Mouse (Mus musculus) intestine, embryonic 14.5 days (tissue): ENCODE data around the gene Lyst. TPM values are rescaled to one million over a fixed set of nuclear protein-coding genes. Genes with fewer than 3 reads are reported as not detected.

ENCODE experiments used
- ATAC-seq: fragments of 200-750 bp; cut with Nextera tagmentation; replicated peaks from 2 replicates; pipeline ENCODE4 v1.8.0; 2017; ENCODE audit warnings: low read depth, moderate number of reproducible peaks, moderate TSS enrichment, moderate library complexity; ENCODE audit not compliant: low FRiP score, low TSS enrichment
- DNase-seq: peaks from one replicate; pipeline ENCODE4 v3.0.0-alpha.2; 2018; ENCODE audit warnings: low spot score
- H3K27ac ChIP-seq: fragments of 300-500 bp; sonication (generic); 2 replicates; pipeline ENCODE4 v1.5.1; 2014; ENCODE audit warnings: low read depth, mild to moderate bottlenecking, control low read depth
- H3K27me3 ChIP-seq: fragments of 300-500 bp; sonication (generic); replicated peaks from 2 replicates; pipeline ENCODE4 v1.6.1; 2014; ENCODE audit warnings: low read length, control low read depth; ENCODE audit not compliant: control insufficient read depth, insufficient read depth
- H3K36me3 ChIP-seq: fragments of 300-500 bp; sonication (generic); 2 replicates; pipeline ENCODE4 v1.6.1; 2014; ENCODE audit warnings: low read length, control low read depth; ENCODE audit not compliant: control insufficient read depth, insufficient read depth
- H3K4me1 ChIP-seq: fragments of 300-500 bp; sonication (generic); replicated peaks from 2 replicates; pipeline ENCODE4 v1.6.1; 2014; ENCODE audit warnings: low read length, control low read depth, mixed read lengths; ENCODE audit not compliant: control insufficient read depth, insufficient read depth
- H3K4me2 ChIP-seq: fragments of 300-500 bp; sonication (generic); 2 replicates; pipeline ENCODE4 v1.6.1; 2014; ENCODE audit warnings: low read length
- H3K4me3 ChIP-seq: fragments of 300-500 bp; sonication (generic); 2 replicates; pipeline ENCODE4 v1.5.1; 2014; ENCODE audit warnings: low read depth, low read length, control low read depth, mixed read lengths
- H3K9ac ChIP-seq: fragments of 300-500 bp; sonication (generic); 2 replicates; pipeline ENCODE4 v1.6.1; 2014; ENCODE audit warnings: mild to moderate bottlenecking, low read length
- H3K9me3 ChIP-seq: fragments of 300-500 bp; sonication (generic); 2 replicates; pipeline ENCODE4 v1.6.1; 2016; ENCODE audit warnings: low read length, control low read depth; ENCODE audit not compliant: control insufficient read depth
- WGBS: fragments of 180-500 bp; shearing (Covaris S2); extraction: QIAGEN DNeasy Blood & Tissue Kit; methylation state at CpG from one replicate; pipeline ENCODE4 v1.1.7; 2014; 5-methylcytosine and 5-hydroxymethylcytosine counted together
- polyA plus RNA-seq: library from polyadenylated mRNA; unstranded; fragments of >200 nt; fragmentation: Nextera tagmentation; extraction: Ambion mirVana; gene quantifications from 2 replicates; pipeline ENCODE4 v1.2.1, GENCODE M21; 2014

Lyst gene
- polyA plus RNA-seq, 1 experiment from 2014 or later = 6.5 TPM

GRCm38 (mm10) chr13:13608311-13608710, 18.1 kb downstream of the Lyst start:
- 24% methylated on average over 1 of the region's 1 CpGs for WGBS
- Histone ChIP-seq H3K27ac (no peak overlapping the region), H3K4me2 (no peak overlapping the region), H3K36me3 (no peaks in the 10 kb centered on the region), H3K4me1 (no peaks in the 10 kb centered on the region; the same call in 1 of the 2 replicates), H3K27me3 (no peaks in the 10 kb centered on the region), H3K9ac (no peak overlapping the region), H3K4me3 (no peak overlapping the region), H3K9me3 (no peaks in the 10 kb centered on the region)
- no peak for DNase-seq
- no peak for ATAC-seq

- DNase-seq = no peak
- WGBS = 60% methylated on average over 2 of the region's 2 CpGs
- no peak overlapping the region for H3K27ac ChIP-seq
Measured at GRCm38 (mm10) chr13:13609655-13610054, 19.5 kb downstream of the Lyst start.

GRCm38 (mm10) chr13:13612882-13613281, 22.7 kb downstream of the Lyst start:
- ATAC-seq (no peak), DNase-seq (no peak)
- WGBS = 74% methylated on average over 1 of the region's 1 CpGs

More at GRCm38 (mm10) chr13:13609655-13610054, 19.5 kb downstream of the Lyst start:
- Histone ChIP-seq H3K4me3 (no peak overlapping the region), H3K36me3 (no peaks in the 10 kb centered on the region), H3K4me1 (no peaks in the 10 kb centered on the region; the same call in 1 of the 2 replicates), H3K27me3 (no peaks in the 10 kb centered on the region), H3K4me2 (no peak overlapping the region), H3K9me3 (no peaks in the 10 kb centered on the region), H3K9ac (no peak overlapping the region)
- ATAC-seq = no peak

GRCm38 (mm10) chr13:13614235-13614634, 24.0 kb downstream of the Lyst start:
- WGBS = 95% methylated on average over 4 of the region's 4 CpGs
- no peaks in the 10 kb centered on the region for H3K27me3 ChIP-seq
- ATAC-seq = no peak
- no peak overlapping the region for H3K4me2 ChIP-seq
- no peak overlapping the region for H3K9ac ChIP-seq
- H3K4me1 ChIP-seq = no peaks in the 10 kb centered on the region
- H3K4me3 ChIP-seq = no peak overlapping the region
- H3K27ac ChIP-seq = no peak overlapping the region
- H3K36me3 ChIP-seq = peaks cover 3% of the 10 kb centered on the region; the same call in 1 of the 2 replicates
- DNase-seq = no peak
- no peaks in the 10 kb centered on the region for H3K9me3 ChIP-seq

More at GRCm38 (mm10) chr13:13612882-13613281, 22.7 kb downstream of the Lyst start:
- no peak overlapping the region for H3K4me3 ChIP-seq
- no peaks in the 10 kb centered on the region for H3K36me3 ChIP-seq
- no peaks in the 10 kb centered on the region for H3K27me3 ChIP-seq
- no peak overlapping the region for H3K9ac ChIP-seq
- H3K4me2 ChIP-seq = no peak overlapping the region
- no peak overlapping the region for H3K27ac ChIP-seq
- no peaks in the 10 kb centered on the region; the same call in 1 of the 2 replicates for H3K4me1 ChIP-seq
- H3K9me3 ChIP-seq = no peaks in the 10 kb centered on the region

GRCm38 (mm10) chr13:13621456-13621855, 31.3 kb downstream of the Lyst start:
- Histone ChIP-seq H3K4me3 (no peak overlapping the region), H3K4me2 (no peak overlapping the region), H3K9ac (no peak overlapping the region), H3K36me3 (peaks cover 3% of the 10 kb centered on the region; the same call in 1 of the 2 replicates), H3K27me3 (no peaks in the 10 kb centered on the region), H3K4me1 (no peaks in the 10 kb centered on the region), H3K9me3 (no peaks in the 10 kb centered on the region), H3K27ac (no peak overlapping the region)
- WGBS = 85% methylated on average over 5 of the region's 5 CpGs
- ATAC-seq = no peak
- DNase-seq = no peak

- WGBS = 92% methylated on average over 3 of the region's 3 CpGs
- Histone ChIP-seq H3K4me3 (no peak overlapping the region), H3K9me3 (no peaks in the 10 kb centered on the region), H3K36me3 (peaks cover 3% of the 10 kb centered on the region; the same call in 1 of the 2 replicates), H3K9ac (no peak overlapping the region), H3K4me1 (no peaks in the 10 kb centered on the region), H3K27me3 (no peaks in the 10 kb centered on the region), H3K27ac (no peak overlapping the region), H3K4me2 (no peak overlapping the region)
- DNase-seq = no peak
- no peak for ATAC-seq
Measured at GRCm38 (mm10) chr13:13622565-13622964, 32.4 kb downstream of the Lyst start.

DNA sequence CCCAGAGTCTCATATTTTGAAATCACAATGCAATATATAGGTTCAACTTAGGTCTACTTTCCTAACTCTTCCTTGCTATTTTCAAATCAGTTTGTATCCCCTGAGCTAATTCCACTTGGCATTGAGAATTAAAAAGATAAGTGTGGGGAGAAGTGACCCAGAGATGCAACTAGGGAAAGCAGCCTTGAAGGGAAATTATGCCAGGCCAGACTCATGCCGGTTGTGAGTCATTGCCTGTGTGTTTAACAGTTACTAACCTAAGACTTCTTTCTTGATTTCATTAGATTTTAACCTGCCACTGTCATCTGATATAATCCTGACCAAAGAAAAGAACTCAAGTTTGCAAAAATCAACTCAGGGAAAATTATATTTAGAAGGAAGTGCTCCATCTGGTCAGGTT, 43.5 kb downstream of the Lyst start:
- Histone ChIP-seq H3K9ac (no peak overlapping the region), H3K4me3 (no peak overlapping the region), H3K9me3 (no peaks in the 10 kb centered on the region), H3K4me2 (no peak overlapping the region), H3K27ac (no peak overlapping the region), H3K4me1 (no peaks in the 10 kb centered on the region), H3K27me3 (no peaks in the 10 kb centered on the region), H3K36me3 (peaks cover 4% of the 10 kb centered on the region; the same call in 1 of the 2 replicates)
- ATAC-seq = no peak
- no peak for DNase-seq
- 88% methylated on average over 1 of the region's 1 CpGs for WGBS

DNA sequence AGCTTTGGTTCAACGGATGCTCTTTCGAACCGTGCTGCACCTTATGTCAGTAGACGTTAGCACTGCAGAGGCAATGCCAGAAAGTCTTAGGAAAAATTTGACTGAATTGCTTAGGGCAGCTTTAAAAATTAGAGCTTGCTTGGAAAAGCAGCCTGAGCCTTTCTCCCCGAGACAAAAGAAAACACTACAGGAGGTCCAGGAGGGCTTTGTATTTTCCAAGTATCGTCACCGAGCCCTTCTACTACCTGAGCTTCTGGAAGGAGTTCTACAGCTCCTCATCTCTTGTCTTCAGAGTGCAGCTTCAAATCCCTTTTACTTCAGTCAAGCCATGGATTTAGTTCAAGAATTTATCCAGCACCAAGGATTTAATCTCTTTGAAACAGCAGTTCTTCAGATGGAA, 44.5 kb downstream of the Lyst start:
- Histone ChIP-seq H3K27me3 (no peaks in the 10 kb centered on the region), H3K4me3 (no peak overlapping the region), H3K4me2 (no peak overlapping the region), H3K4me1 (no peaks in the 10 kb centered on the region), H3K9ac (no peak overlapping the region), H3K27ac (no peak overlapping the region), H3K36me3 (peaks cover 4% of the 10 kb centered on the region; the same call in 1 of the 2 replicates), H3K9me3 (no peaks in the 10 kb centered on the region)
- DNase-seq (no peak), ATAC-seq (no peak)
- 81% methylated on average over 7 of the region's 7 CpGs for WGBS

GRCm38 (mm10) chr13:13635224-13635623, 45.0 kb downstream of the Lyst start:
- H3K9ac ChIP-seq = no peak overlapping the region
- peaks cover 4% of the 10 kb centered on the region; the same call in 1 of the 2 replicates for H3K36me3 ChIP-seq

More at GRCm38 (mm10) chr13:13635224-13635623, 45.0 kb downstream of the Lyst start:
- ATAC-seq (no peak), DNase-seq (no peak)
- no peaks in the 10 kb centered on the region for H3K9me3 ChIP-seq
- H3K4me2 ChIP-seq = no peak overlapping the region
- 73% methylated on average over 12 of the region's 12 CpGs for WGBS
- H3K4me1 ChIP-seq = no peaks in the 10 kb centered on the region
- H3K27ac ChIP-seq = no peak overlapping the region
- no peak overlapping the region for H3K4me3 ChIP-seq
- no peaks in the 10 kb centered on the region for H3K27me3 ChIP-seq
